Mouse (Mus musculus): Measurements from ENCODE around the gene Apex1. TPM values are rescaled to one million over a fixed set of nuclear protein-coding genes. Genes with fewer than 3 reads are reported as not detected.
A peak's percentile ranks its signal among the peaks of the same experiment; 100 is the strongest.
"Not testable (repeated sequence)": the region's sequence is repeated elsewhere in the genome, so short reads cannot be mapped to it uniquely, and the experiment has no call there.

Gene Apex1
- polyA plus RNA-seq, 1 experiment from 2014 or later: 279 TPM

- Histone ChIP-seq H3K4me2 (replicated peaks) (peak within 1 kb of the TSS; percentile 90), H3K4me1 (replicated peaks) (peaks cover 14% of the 10 kb centered on the region), H3K9me3 (no peaks in the 10 kb centered on the region), H3K27ac (peak within 1 kb of the TSS; percentile 3; the same call in 1 of the 2 replicates), H3K4me3 (replicated peaks) (peak within 1 kb of the TSS; percentile 52), H3K27me3 (peaks cover 12% of the 10 kb centered on the region; the same call in 1 of the 2 replicates), H3K36me3 (no peaks in the 10 kb centered on the region), H3K9ac (replicated peaks) (peak within 1 kb of the TSS; percentile 78)
- 44% methylated on average over 7 of the region's 7 CpGs for WGBS
- ATAC-seq: peak; percentile 37
These were observed 27.4 kb upstream of the Apex1 start, which contains the start of gene Klhl33 for GRCm38 (mm10) chr14:50897374-50897765. Gene Klhl33 (minus strand): TSS chr14:50897507.

GRCm38 (mm10) chr14:50897992-50898391 is 26.8 kb upstream of the Apex1 start:
- ATAC-seq: not testable (repeated sequence)

DNA sequence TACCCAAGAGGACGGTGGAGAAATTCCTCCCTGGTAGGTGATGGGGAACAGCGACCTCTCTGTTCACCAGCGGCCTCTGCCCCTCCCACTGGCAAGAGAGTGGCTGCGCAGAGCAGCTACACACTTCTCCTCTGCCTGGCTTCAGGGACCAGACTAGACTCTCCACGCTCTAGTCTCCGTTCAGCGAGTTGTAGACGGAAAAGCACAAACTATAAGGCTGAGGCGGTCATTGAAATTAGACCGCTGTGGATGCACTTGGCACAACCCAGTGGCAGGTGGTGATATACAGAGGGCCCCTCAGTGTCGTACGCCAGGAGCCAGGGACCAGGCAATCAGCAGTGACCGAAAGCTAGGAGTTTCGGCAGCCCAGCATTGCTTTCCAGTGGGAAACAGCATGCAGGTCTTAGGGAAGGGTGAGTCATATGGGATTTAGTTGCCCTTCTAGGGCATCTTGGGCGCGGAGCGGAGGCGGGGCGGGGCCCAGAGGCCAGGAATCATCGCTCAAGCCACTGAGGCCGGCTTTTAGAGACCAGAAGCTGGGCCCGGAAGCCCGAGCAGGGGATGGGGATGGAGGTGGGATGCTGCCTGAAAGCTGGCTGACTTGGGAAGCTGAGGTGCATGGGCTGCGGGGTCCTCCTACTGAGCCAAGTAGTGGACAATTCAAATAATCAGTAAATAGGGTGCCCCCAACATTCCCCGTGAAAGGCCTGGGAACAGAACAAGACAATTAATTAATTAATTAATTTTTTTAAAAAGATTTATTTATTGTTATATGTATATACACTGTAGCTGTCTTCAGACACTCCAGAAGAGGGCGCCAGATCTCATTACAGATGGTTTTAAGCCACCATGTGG is 20.6 kb upstream of the Apex1 start:
- 3% methylated on average over 26 of the region's 26 CpGs for WGBS
- Histone ChIP-seq H3K4me3 (replicated peaks) (peak overlapping the region; percentile 43), H3K27me3 (no peaks in the 10 kb centered on the region), H3K9me3 (no peaks in the 10 kb centered on the region), H3K4me1 (replicated peaks) (peaks cover 9% of the 10 kb centered on the region), H3K27ac (no peak overlapping the region), H3K9ac (replicated peaks) (peak overlapping the region; percentile 50), H3K4me2 (replicated peaks) (peak overlapping the region; percentile 62), H3K36me3 (no peaks in the 10 kb centered on the region)
- ATAC-seq: peak; percentile 90

More at GRCm38 (mm10) chr14:50897992-50898391, 26.8 kb upstream of the Apex1 start:
- H3K4me3 ChIP-seq (replicated peaks); H3K9ac ChIP-seq (replicated peaks); H3K9me3 ChIP-seq; H3K36me3 ChIP-seq; H3K27ac ChIP-seq; H3K4me2 ChIP-seq (replicated peaks): not testable (repeated sequence)
- peaks cover 14% of the 10 kb centered on the region for H3K4me1 ChIP-seq (replicated peaks)
- peaks cover 12% of the 10 kb centered on the region; the same call in 1 of the 2 replicates for H3K27me3 ChIP-seq
- 96% methylated on average over 2 of the region's 2 CpGs for WGBS

DNA sequence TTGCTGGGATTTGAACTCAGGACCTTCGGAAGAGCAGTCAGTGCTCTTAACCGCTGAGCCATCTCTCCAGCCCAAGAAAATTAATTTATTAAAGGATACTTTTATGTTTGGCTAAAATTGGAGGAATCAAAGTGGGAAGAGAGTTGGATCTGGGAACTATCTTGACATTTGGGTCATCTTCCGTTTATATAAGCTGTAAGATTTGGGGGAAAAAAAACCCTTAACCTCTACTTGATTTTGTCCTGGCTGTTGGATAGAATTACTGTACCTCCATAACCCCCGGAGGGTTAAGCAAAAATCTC is 20.0 kb upstream of the Apex1 start:
- ATAC-seq: no peak
- no peaks in the 10 kb centered on the region for H3K36me3 ChIP-seq
- H3K4me1 ChIP-seq (replicated peaks): peaks cover 9% of the 10 kb centered on the region
- no peak overlapping the region for H3K27ac ChIP-seq
- no peak overlapping the region for H3K4me2 ChIP-seq (replicated peaks)
- 80% methylated on average over 4 of the region's 4 CpGs for WGBS
- no peak overlapping the region for H3K9ac ChIP-seq (replicated peaks)
- no peaks in the 10 kb centered on the region for H3K9me3 ChIP-seq
- H3K4me3 ChIP-seq (replicated peaks): no peak overlapping the region
- no peaks in the 10 kb centered on the region for H3K27me3 ChIP-seq

DNA sequence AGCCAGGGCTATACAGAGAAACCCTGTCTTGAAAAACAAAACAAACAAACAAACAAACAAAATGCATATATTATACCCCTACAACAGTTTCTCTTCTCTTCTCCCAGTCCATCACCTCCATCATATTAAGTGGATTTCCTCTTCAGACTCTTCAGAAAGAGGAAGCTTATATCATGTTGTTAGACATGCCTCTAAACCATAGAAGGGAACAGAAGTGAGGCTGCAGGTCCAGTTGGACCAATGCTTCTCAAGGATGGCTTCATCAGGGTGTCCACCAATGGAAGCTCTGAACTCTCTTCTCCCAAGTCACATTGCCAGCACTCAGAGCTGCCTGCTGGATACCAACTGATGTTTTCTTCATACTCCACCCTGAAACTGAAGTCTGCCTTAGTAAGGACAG is 19.4 kb upstream of the Apex1 start:
- H3K27ac ChIP-seq; H3K9ac ChIP-seq (replicated peaks); H3K36me3 ChIP-seq; H3K4me3 ChIP-seq (replicated peaks); H3K9me3 ChIP-seq; ATAC-seq; H3K4me2 ChIP-seq (replicated peaks); H3K4me1 ChIP-seq (replicated peaks); H3K27me3 ChIP-seq: not testable (repeated sequence)

DNA sequence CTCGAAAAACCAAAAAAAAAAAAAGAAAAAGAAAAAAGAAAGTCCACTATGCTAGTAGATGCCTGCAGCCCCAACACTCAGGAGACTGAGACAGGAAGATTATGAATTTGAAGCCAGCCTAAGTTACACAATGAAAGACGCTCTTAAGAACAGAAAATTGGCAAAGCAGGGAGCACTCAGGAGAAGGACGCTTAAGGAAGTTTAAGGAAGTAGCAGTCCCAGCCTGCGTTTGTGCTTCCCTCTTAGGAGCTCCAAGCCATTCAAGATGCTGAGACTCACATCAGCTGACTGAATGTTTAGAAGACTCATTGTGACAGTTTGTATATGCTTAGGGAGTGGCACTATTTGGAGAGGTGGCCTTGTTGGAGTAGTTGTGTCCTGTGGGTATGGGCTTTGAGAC is 16.6 kb upstream of the Apex1 start:
- no peaks in the 10 kb centered on the region for H3K9me3 ChIP-seq
- H3K36me3 ChIP-seq: peaks cover 12% of the 10 kb centered on the region
- no peaks in the 10 kb centered on the region for H3K27me3 ChIP-seq
- H3K27ac ChIP-seq: no peak overlapping the region
- peaks cover 9% of the 10 kb centered on the region for H3K4me1 ChIP-seq (replicated peaks)
- WGBS: 83% methylated on average over 4 of the region's 4 CpGs
- H3K4me3 ChIP-seq (replicated peaks): no peak overlapping the region
- no peak overlapping the region for H3K4me2 ChIP-seq (replicated peaks)
- no peak for ATAC-seq
- H3K9ac ChIP-seq (replicated peaks): no peak overlapping the region

GRCm38 (mm10) chr14:50911356-50911755 is 13.4 kb upstream of the Apex1 start:
- Histone ChIP-seq H3K9ac (replicated peaks) (no peak overlapping the region), H3K4me1 (replicated peaks) (no peaks in the 10 kb centered on the region), H3K27ac (no peak overlapping the region), H3K4me2 (replicated peaks) (no peak overlapping the region), H3K9me3 (no peaks in the 10 kb centered on the region), H3K4me3 (replicated peaks) (no peak overlapping the region), H3K36me3 (peaks cover 42% of the 10 kb centered on the region), H3K27me3 (no peaks in the 10 kb centered on the region)
- 49% methylated on average over 3 of the region's 3 CpGs for WGBS
- ATAC-seq: no peak

- H3K4me1 ChIP-seq (replicated peaks): peaks cover 30% of the 10 kb centered on the region
- not testable (repeated sequence) for H3K27ac ChIP-seq, H3K9me3 ChIP-seq, ATAC-seq, H3K27me3 ChIP-seq
- 86% methylated on average over 1 of the region's 1 CpGs for WGBS
- peaks cover 39% of the 10 kb centered on the region for H3K36me3 ChIP-seq
- peak overlapping the region; percentile 70 for H3K4me2 ChIP-seq (replicated peaks)
- H3K9ac ChIP-seq (replicated peaks): peak overlapping the region; percentile 79; the same call in 1 of the 2 replicates
- H3K4me3 ChIP-seq (replicated peaks): peak overlapping the region; percentile 66
These were observed 1.3 kb upstream of the Apex1 start for GRCm38 (mm10) chr14:50923437-50923836.

DNA sequence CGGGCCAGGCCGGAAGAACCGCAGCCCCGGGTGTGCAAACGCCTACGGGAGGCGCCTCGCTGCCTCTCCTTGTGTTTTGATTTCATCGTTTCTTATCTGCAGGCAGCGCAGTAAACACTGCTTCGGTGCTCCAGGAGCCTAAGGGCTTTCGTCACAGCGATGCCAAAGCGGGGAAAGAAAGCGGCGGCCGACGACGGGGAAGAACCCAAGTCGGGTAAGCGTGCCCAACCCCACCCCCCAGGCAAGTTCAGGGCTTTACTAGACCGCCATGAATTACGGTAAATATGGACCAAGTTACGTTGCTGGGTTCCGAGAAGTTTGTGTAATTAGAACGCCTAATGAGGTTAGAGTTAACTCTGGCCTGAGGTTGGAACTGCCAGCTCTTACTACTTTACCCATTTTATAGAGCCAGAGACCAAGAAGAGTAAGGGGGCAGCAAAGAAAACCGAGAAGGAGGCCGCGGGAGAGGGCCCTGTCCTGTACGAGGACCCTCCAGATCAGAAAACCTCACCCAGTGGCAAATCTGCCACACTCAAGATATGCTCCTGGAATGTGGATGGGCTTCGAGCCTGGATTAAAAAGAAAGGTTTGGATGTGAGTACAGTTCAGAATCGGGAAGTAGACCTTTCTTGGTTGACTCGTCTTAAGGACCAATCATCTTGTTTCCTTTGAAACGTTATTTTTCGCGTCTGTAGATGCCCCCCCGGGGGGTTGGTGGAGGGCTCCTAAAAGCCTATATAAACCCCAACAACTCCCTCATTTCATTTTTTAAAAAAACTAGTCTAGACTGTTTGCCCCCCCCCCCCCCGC is 548 bp downstream of the Apex1 start:
- Histone ChIP-seq H3K9ac (replicated peaks) (peak overlapping the region; percentile 79), H3K4me1 (replicated peaks) (peaks cover 45% of the 10 kb centered on the region), H3K27ac (peak overlapping the region; percentile 86), H3K4me3 (replicated peaks) (peak overlapping the region; percentile 66), H3K27me3 (no peaks in the 10 kb centered on the region), H3K9me3 (no peaks in the 10 kb centered on the region), H3K36me3 (peaks cover 35% of the 10 kb centered on the region), H3K4me2 (replicated peaks) (peak overlapping the region; percentile 88)
- peak; percentile 2; the same call in 1 of the 2 replicates for ATAC-seq
- WGBS: under 1% methylated on average over 38 of the region's 38 CpGs

- H3K27me3 ChIP-seq: no peaks in the 10 kb centered on the region
- no peak overlapping the region for H3K4me3 ChIP-seq (replicated peaks)
- ATAC-seq: no peak
- no peak overlapping the region for H3K27ac ChIP-seq
- H3K4me2 ChIP-seq (replicated peaks): no peak overlapping the region
- WGBS: 82% methylated on average over 3 of the region's 3 CpGs
- no peak overlapping the region for H3K9ac ChIP-seq (replicated peaks)
- H3K4me1 ChIP-seq (replicated peaks): peaks cover 49% of the 10 kb centered on the region
- H3K9me3 ChIP-seq: no peaks in the 10 kb centered on the region
- H3K36me3 ChIP-seq: peaks cover 33% of the 10 kb centered on the region
These were observed 2.6 kb downstream of the Apex1 start for GRCm38 (mm10) chr14:50927366-50927765.

GRCm38 (mm10) chr14:50929951-50930350 is 5.2 kb downstream of the Apex1 start:
- Histone ChIP-seq H3K4me1 (replicated peaks) (peaks cover 40% of the 10 kb centered on the region), H3K9ac (replicated peaks) (peak overlapping the region; percentile 99)

GRCm38 (mm10) chr14:50930377-50930753 is 5.6 kb downstream of the Apex1 start:
- no peaks in the 10 kb centered on the region for H3K27me3 ChIP-seq
- H3K9me3 ChIP-seq: no peaks in the 10 kb centered on the region
- H3K4me3 ChIP-seq (replicated peaks): peak overlapping the region; percentile 99
- ATAC-seq: peak; percentile 63
- under 1% methylated on average over 38 of the region's 38 CpGs for WGBS
- peaks cover 40% of the 10 kb centered on the region for H3K4me1 ChIP-seq (replicated peaks)
- peaks cover 33% of the 10 kb centered on the region for H3K36me3 ChIP-seq
- peak overlapping the region; percentile 93 for H3K4me2 ChIP-seq (replicated peaks)
- peak overlapping the region; percentile 86 for H3K27ac ChIP-seq
- peak overlapping the region; percentile 99 for H3K9ac ChIP-seq (replicated peaks)

More at GRCm38 (mm10) chr14:50929951-50930350, 5.2 kb downstream of the Apex1 start:
- ATAC-seq: no peak
- no peaks in the 10 kb centered on the region for H3K9me3 ChIP-seq
- H3K4me3 ChIP-seq (replicated peaks): peak overlapping the region; percentile 99
- peak overlapping the region; percentile 93 for H3K4me2 ChIP-seq (replicated peaks)
- WGBS: 15% methylated on average over 10 of the region's 10 CpGs
- no peaks in the 10 kb centered on the region for H3K27me3 ChIP-seq
- peaks cover 33% of the 10 kb centered on the region for H3K36me3 ChIP-seq
- H3K27ac ChIP-seq: peak overlapping the region; percentile 86

Data from midbrain, embryonic 13.5 days (tissue).